Mouse (Mus musculus): ENCODE measurements around the gene Hoxc9.

DNA sequence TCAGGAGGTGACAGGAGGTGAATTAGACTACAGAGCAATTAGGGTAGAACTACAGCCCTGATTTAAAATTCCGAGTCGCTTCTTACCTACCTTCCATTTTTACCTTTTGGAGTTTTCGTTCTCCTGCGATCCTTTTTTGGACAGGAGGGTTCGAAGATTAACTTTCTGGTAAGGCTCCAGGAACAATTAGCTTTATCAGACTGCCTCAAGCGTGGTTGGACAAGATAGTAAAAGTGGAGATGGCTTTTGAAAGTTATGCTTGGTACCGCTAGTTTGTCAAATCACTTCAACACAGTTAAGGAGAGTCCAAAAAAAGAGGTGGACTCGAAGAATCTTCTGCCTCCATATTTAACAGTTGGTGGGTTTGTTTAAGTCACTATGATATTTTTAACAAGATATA is 45.3 kb downstream of the Hoxc9 start:
- TF ChIP-seq POLR2A (IDR thresholded peaks at IDR 0.05; ENCODE audit: insufficient read depth, low read depth, low read length) (no peak), CTCF (IDR thresholded peaks at IDR 0.05; ENCODE audit: insufficient read depth, low read depth, low read length) (no peak)
